Mouse (Mus musculus) stomach, postnatal 0 days (tissue): ENCODE results near the gene Evi5. TPM values are rescaled to one million over a fixed set of nuclear protein-coding genes. Genes with fewer than 3 reads are reported as not detected.

Experiments
- ATAC-seq: fragments of 200-750 bp; cut with Nextera tagmentation; 2 replicates; pipeline ENCODE4 v1.8.0; 2017; ENCODE audit not compliant: low FRiP score, low TSS enrichment
- DNase-seq: peaks from one replicate; pipeline ENCODE4 v3.0.0-alpha.2; 2016; ENCODE audit warnings: low spot score
- H3K27ac ChIP-seq: fragments of 300-500 bp; sonication (generic); replicated peaks from 2 replicates; pipeline ENCODE4 v1.5.1; 2014; ENCODE audit warnings: mild to moderate bottlenecking, control low read depth
- H3K27me3 ChIP-seq: fragments of 300-500 bp; sonication (generic); 2 replicates; pipeline ENCODE4 v1.6.1; 2014; ENCODE audit warnings: low read length; ENCODE audit not compliant: control insufficient read depth, insufficient read depth
- H3K36me3 ChIP-seq: fragments of 300-500 bp; sonication (generic); 2 replicates; pipeline ENCODE4 v1.6.1; 2014; ENCODE audit warnings: low read length, mixed read lengths; ENCODE audit not compliant: control insufficient read depth, insufficient read depth
- H3K4me1 ChIP-seq: fragments of 300-500 bp; sonication (generic); replicated peaks from 2 replicates; pipeline ENCODE4 v1.6.1; 2014; ENCODE audit warnings: antibody characterized with exemption; ENCODE audit not compliant: control insufficient read depth, insufficient read depth
- H3K4me2 ChIP-seq: fragments of 300-500 bp; sonication (generic); replicated peaks from 2 replicates; pipeline ENCODE4 v1.6.1; 2014; ENCODE audit warnings: low read depth, mild to moderate bottlenecking, control low read depth, moderate library complexity
- H3K4me3 ChIP-seq: fragments of 300-500 bp; sonication (generic); 2 replicates; pipeline ENCODE4 v1.5.1; 2014; ENCODE audit warnings: low read depth, low read length, control low read depth
- H3K9ac ChIP-seq: fragments of 300-500 bp; sonication (generic); 2 replicates; pipeline ENCODE4 v1.6.1; 2014; ENCODE audit warnings: mild to moderate bottlenecking, low read length, control low read depth, mixed read lengths
- H3K9me3 ChIP-seq: fragments of 300-500 bp; sonication (generic); 2 replicates; pipeline ENCODE4 v1.6.1; 2016; ENCODE audit warnings: low read length; ENCODE audit not compliant: control insufficient read depth
- CTCF ChIP-seq: IDR thresholded peaks from 2 replicates; pipeline ENCODE4 v1.5.1; 2016; ENCODE audit warnings: antibody characterized with exemption, low read depth, mild to moderate bottlenecking, moderate library complexity
- EP300 ChIP-seq: optimal IDR thresholded peaks from 2 replicates; pipeline ENCODE3; 2016; ENCODE audit warnings: antibody characterized with exemption
- WGBS: fragments of 180-500 bp; shearing (Covaris S2); extraction: QIAGEN DNeasy Blood & Tissue Kit; methylation state at CpG from one replicate; pipeline ENCODE4 v1.1.7; 2014; 5-methylcytosine and 5-hydroxymethylcytosine counted together
- polyA plus RNA-seq: library from polyadenylated mRNA; unstranded; fragments of >200 nt; fragmentation: Nextera tagmentation; extraction: Ambion mirVana; gene quantifications from 2 replicates; pipeline ENCODE4 v1.2.1, GENCODE M21; 2015

The Evi5 gene
- polyA plus RNA-seq, 1 experiment from 2014 or later = 39.5 TPM

DNA sequence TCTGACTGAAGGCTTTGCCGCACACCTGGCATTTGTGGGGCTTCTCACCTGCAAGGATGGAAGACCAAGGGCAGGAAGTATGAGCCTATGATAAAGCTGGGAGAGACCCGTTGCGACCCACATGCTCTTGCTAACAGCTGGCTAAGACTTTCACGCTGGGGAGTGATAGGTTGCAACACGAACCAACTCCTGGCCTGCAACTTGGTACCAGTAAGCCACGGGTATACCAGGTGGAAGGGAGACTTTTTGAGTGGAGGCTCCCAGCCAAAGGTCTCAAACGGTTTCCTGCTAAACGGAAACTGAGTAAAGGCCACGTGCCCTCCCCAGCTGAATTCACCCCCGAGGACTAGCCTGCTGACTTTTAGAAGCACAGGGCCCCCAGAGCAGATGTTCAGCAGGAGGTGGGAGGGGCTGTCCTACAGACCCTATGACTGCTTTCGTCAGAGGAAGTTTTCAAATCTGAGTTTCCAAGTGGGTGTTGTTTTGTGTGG lies 157.0 kb downstream of the Evi5 start:
- ATAC-seq (no peak), DNase-seq (no peak)
- peaks cover 2% of the 10 kb centered on the region; the same call in 1 of the 2 replicates for H3K27me3 ChIP-seq

GRCm38 (mm10) chr5:107711689-107712088 lies 163.2 kb downstream of the Evi5 start:
- H3K36me3 ChIP-seq = no peaks in the 10 kb centered on the region
- TF ChIP-seq CTCF = no peak
- no peak for TF ChIP-seq EP300
- H3K27me3 ChIP-seq = no peaks in the 10 kb centered on the region
- H3K4me2 ChIP-seq = no peak overlapping the region
- no peak overlapping the region for H3K4me3 ChIP-seq
- no peaks in the 10 kb centered on the region for H3K9me3 ChIP-seq
- no peak for DNase-seq
- 25% methylated on average over 2 of the region's 2 CpGs for WGBS
- no peak for ATAC-seq
- H3K4me1 ChIP-seq = no peaks in the 10 kb centered on the region
- H3K27ac ChIP-seq = no peak overlapping the region
- H3K9ac ChIP-seq = no peak overlapping the region

More for the DNA sequence above, 157.0 kb downstream of the Evi5 start:
- no peaks in the 10 kb centered on the region for H3K36me3 ChIP-seq
- no peaks in the 10 kb centered on the region for H3K9me3 ChIP-seq
- TF ChIP-seq EP300 = no peak
- TF ChIP-seq CTCF = no peak
- 26% methylated on average over 11 of the region's 11 CpGs for WGBS
- H3K4me3 ChIP-seq = no peak overlapping the region
- no peak overlapping the region for H3K27ac ChIP-seq
- H3K9ac ChIP-seq = no peak overlapping the region
- H3K4me2 ChIP-seq = no peak overlapping the region
- peaks cover 4% of the 10 kb centered on the region; the same call in 1 of the 2 replicates for H3K4me1 ChIP-seq

DNA sequence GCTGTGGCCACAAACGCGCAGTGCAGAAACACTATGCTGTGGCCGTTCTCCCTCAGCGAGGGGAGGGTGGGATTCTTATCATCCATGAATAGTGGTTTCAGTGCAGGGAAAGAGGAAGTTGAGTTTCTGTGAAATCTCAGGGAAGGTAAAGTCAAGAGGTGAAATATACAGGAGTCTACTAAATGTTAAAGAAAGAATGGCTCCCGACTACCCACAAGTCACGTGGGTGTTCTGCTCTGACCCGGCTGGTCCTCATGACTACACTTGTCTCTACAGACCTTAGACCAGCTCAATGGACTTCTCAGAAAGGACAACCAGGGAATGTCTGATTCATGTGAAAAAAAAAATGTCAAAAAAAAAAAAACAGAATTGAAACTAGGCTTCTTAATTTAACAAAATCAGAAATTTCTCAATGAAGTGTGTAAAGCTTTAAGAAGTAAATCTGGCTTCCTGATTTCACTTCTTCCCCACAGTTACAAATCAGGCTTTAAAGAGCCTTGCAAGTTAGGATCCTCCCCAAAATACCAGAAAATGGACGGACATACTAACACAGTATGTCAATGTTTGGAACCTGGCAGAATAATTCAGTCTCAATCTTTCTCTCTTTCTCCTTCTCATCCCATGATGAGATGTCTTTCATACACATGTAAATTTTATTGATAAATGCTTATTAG lies 166.6 kb downstream of the Evi5 start:
- ATAC-seq = no peak
- no peaks in the 10 kb centered on the region for H3K36me3 ChIP-seq
- no peaks in the 10 kb centered on the region for H3K9me3 ChIP-seq
- no peak overlapping the region for H3K4me2 ChIP-seq
- no peak overlapping the region for H3K27ac ChIP-seq
- WGBS = 83% methylated on average over 8 of the region's 8 CpGs
- H3K27me3 ChIP-seq = no peaks in the 10 kb centered on the region
- no peak overlapping the region for H3K4me3 ChIP-seq
- no peak overlapping the region for H3K9ac ChIP-seq
- no peak for DNase-seq
- H3K4me1 ChIP-seq = no peaks in the 10 kb centered on the region
- TF ChIP-seq EP300 (no peak), CTCF (no peak)

- no peak for TF ChIP-seq EP300
- no peak for TF ChIP-seq CTCF
- DNase-seq (no peak), ATAC-seq (no peak)
- no peaks in the 10 kb centered on the region for H3K4me1 ChIP-seq
- no peak overlapping the region for H3K4me2 ChIP-seq
- no peak overlapping the region for H3K4me3 ChIP-seq
- no peak overlapping the region for H3K9ac ChIP-seq
- H3K9me3 ChIP-seq = no peaks in the 10 kb centered on the region
- no peaks in the 10 kb centered on the region for H3K27me3 ChIP-seq
- no peak overlapping the region for H3K27ac ChIP-seq
- H3K36me3 ChIP-seq = no peaks in the 10 kb centered on the region
- WGBS = 45% methylated on average over 1 of the region's 1 CpGs
Measured at GRCm38 (mm10) chr5:107706262-107706661, 168.6 kb downstream of the Evi5 start.

- H3K4me1 ChIP-seq = no peaks in the 10 kb centered on the region
- DNase-seq (no peak), ATAC-seq (no peak)
- H3K4me3 ChIP-seq = no peak overlapping the region
- no peak overlapping the region for H3K4me2 ChIP-seq
- H3K27ac ChIP-seq = no peak overlapping the region
- no peaks in the 10 kb centered on the region for H3K9me3 ChIP-seq
- 55% methylated on average over 4 of the region's 4 CpGs for WGBS
- H3K9ac ChIP-seq = no peak overlapping the region
- H3K27me3 ChIP-seq = no peaks in the 10 kb centered on the region
- no peak for TF ChIP-seq CTCF
- no peak for TF ChIP-seq EP300
- no peaks in the 10 kb centered on the region for H3K36me3 ChIP-seq
Measured at GRCm38 (mm10) chr5:107705756-107706155, 169.2 kb downstream of the Evi5 start.

- WGBS = 88% methylated on average over 6 of the region's 6 CpGs
- Histone ChIP-seq H3K36me3 (no peaks in the 10 kb centered on the region), H3K9me3 (no peaks in the 10 kb centered on the region), H3K4me2 (no peak overlapping the region), H3K4me3 (no peak overlapping the region), H3K27me3 (no peaks in the 10 kb centered on the region), H3K27ac (no peak overlapping the region), H3K4me1 (no peaks in the 10 kb centered on the region), H3K9ac (no peak overlapping the region)
- no peak for TF ChIP-seq CTCF
- no peak for TF ChIP-seq EP300
- DNase-seq = no peak
- ATAC-seq = no peak
Measured at GRCm38 (mm10) chr5:107703207-107703763, 171.6 kb downstream of the Evi5 start.
